Mouse (Mus musculus) small intestine, adult 2 months (tissue): ENCODE results near the gene C2cd2l. TPM values are rescaled to one million over a fixed set of nuclear protein-coding genes. Genes with fewer than 3 reads are reported as not detected.

Experiments used
- H3K27ac ChIP-seq: fragments of 200-500 bp; 2 replicates; pipeline ENCODE4 v1.5.1; 2012; ENCODE audit warnings: low read depth, low read length, control low read depth, inconsistent platforms; ENCODE audit not compliant: insufficient read depth
- H3K27me3 ChIP-seq: fragments of 200-500 bp; 2 replicates; pipeline ENCODE4 v1.6.1; 2012; ENCODE audit warnings: mild to moderate bottlenecking, moderate library complexity, low read length, inconsistent platforms; ENCODE audit not compliant: control insufficient read depth, insufficient read depth
- H3K36me3 ChIP-seq: fragments of 200-500 bp; 2 replicates; pipeline ENCODE4 v1.6.1; 2012; ENCODE audit warnings: mild to moderate bottlenecking, low read length, control low read depth, inconsistent platforms; ENCODE audit not compliant: control insufficient read depth, insufficient read depth
- H3K4me1 ChIP-seq: fragments of 200-500 bp; 2 replicates; pipeline ENCODE4 v1.6.1; 2012; ENCODE audit warnings: low read length, inconsistent platforms, mixed read lengths; ENCODE audit not compliant: control insufficient read depth, insufficient read depth, insufficient read length
- H3K4me3 ChIP-seq: fragments of 200-500 bp; 2 replicates; pipeline ENCODE4 v1.5.1; 2012; ENCODE audit warnings: low read depth, mild to moderate bottlenecking, control low read depth, inconsistent platforms, low read length, moderate library complexity
- CTCF ChIP-seq: fragments of 200-500 bp; IDR thresholded peaks from 2 replicates; pipeline ENCODE4 v1.5.1; 2012; ENCODE audit warnings: low read depth, mild to moderate bottlenecking, control low read depth, inconsistent platforms, low read length, moderate library complexity, mixed read lengths; ENCODE audit not compliant: insufficient replicate concordance, insufficient read length; ENCODE audit errors: extremely low read depth
- POLR2A ChIP-seq: fragments of 200-500 bp; IDR thresholded peaks from 2 replicates; pipeline ENCODE4 v1.6.1; 2012; ENCODE audit warnings: low read depth, mild to moderate bottlenecking, control low read depth, inconsistent platforms, low read length, moderate library complexity
- WGBS: fragments of 180-500 bp; shearing (Covaris S2); methylation state at CpG from one replicate; pipeline ENCODE4 v1.1.7; 2018; 5-methylcytosine and 5-hydroxymethylcytosine counted together
- polyA plus RNA-seq: library from polyadenylated mRNA; depleted of rRNA; stranded (reverse); fragments of >200 nt; gene quantifications from 2 replicates; pipeline ENCODE4 v1.2.3, GENCODE M21; 2012

C2cd2l gene
- polyA plus RNA-seq, 1 experiment = 257 TPM

- 4% methylated on average over 5 of the region's 5 CpGs for WGBS
- Histone ChIP-seq H3K27me3 (no peaks in the 10 kb centered on the region), H3K36me3 (peaks cover 26% of the 10 kb centered on the region), H3K4me1 (peaks cover 2% of the 10 kb centered on the region; the same call in 1 of the 2 replicates), H3K4me3 (peak overlapping the region; percentile 75), H3K27ac (no peak overlapping the region)
- TF ChIP-seq CTCF = no peak
- TF ChIP-seq POLR2A = no peak
These were observed 16.0 kb upstream of the C2cd2l start for GRCm38 (mm10) chr9:44336093-44336406.

DNA sequence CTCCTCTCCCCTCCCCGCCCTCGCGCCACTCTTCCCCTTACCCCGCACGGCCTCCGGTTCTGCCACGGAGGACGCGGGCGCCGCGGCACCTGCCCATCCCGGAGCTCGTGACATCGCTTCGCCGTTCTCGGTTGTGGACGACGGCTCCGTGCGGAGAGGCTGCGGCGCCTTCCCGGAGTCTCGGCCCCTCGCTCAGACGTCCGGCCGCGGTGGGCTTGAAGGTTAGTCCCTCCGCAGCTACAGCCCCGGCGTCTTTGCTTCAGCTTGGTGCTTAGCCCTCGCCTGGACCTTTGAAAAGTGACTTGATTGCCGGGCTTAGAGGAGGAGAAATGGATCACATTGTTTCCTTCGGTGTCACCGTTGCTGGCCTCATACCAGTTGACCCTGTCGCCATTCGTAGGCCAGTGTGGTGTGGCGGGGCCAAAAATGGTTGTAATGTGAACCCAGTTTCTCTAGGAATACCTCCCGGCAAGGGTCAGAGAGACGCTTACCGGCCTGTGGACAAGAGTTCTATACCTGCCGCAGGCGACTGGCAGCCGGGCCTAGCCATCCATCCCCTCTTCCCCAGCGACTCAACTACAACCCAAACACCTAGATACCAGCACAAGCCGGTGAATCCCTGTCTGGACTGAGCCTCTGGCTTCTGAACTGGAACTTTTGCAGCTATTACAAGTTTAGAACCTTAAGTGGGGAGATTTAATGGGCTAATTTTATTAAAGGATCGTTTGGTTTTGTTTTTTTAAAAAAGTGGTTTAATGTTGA, 15.4 kb upstream of the C2cd2l start:
- Histone ChIP-seq H3K36me3 (peaks cover 26% of the 10 kb centered on the region), H3K27ac (peak overlapping the region; percentile 74), H3K27me3 (no peaks in the 10 kb centered on the region), H3K4me3 (peak overlapping the region; percentile 75), H3K4me1 (peaks cover 2% of the 10 kb centered on the region; the same call in 1 of the 2 replicates)
- TF ChIP-seq CTCF (no peak), POLR2A (no peak; the same call in 1 of the 2 replicates)
- under 1% methylated on average over 50 of the region's 50 CpGs for WGBS

DNA sequence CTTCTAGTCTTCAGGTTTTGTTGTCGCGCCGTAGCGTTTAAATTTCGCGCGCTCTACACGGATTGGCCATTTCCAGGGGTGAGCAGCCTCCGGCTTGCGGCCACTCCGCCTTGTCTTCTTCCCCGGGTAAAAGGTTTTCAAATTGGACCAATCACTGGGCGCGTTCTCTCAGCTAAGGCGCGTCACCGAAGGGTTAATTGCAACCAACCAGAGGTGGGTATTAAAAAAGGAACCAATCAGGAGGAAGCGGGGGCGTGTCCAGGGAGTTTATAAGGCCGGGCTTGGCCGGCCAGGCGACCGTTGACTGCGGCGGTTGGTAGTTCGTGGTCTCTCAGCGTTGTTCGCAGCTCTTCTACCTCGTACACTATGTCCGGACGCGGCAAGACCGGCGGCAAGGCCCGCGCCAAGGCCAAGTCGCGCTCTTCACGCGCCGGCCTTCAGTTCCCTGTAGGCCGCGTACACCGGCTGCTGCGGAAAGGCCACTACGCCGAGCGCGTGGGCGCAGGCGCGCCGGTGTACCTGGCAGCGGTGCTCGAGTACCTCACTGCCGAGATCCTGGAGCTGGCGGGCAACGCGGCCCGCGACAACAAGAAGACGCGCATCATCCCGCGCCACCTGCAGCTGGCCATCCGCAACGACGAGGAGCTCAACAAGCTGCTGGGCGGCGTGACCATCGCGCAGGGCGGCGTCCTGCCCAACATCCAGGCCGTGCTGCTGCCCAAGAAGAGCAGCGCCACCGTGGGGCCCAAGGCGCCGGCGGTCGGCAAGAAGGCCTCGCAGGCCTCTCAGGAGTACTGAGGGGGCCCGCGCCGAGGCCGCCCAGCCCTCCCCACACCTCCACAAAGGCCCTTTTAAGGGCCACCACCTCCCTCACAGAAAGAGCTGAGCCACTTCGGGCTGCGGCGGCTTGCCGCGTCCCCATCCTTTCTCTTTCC, 14.6 kb upstream of the C2cd2l start, which contains the start of gene H2afx:
Gene H2afx (plus strand): TSS at position 299 of the 935 bp plus-strand sequence.
- peak within 1 kb of the TSS; percentile 75 for H3K4me3 ChIP-seq
- peaks cover 2% of the 10 kb centered on the region; the same call in 1 of the 2 replicates for H3K4me1 ChIP-seq
- under 1% methylated on average over 91 of the region's 91 CpGs for WGBS
- H3K36me3 ChIP-seq = peaks cover 25% of the 10 kb centered on the region
- no peaks in the 10 kb centered on the region for H3K27me3 ChIP-seq
- TF ChIP-seq POLR2A (peak; percentile 100), CTCF (peak; percentile 36; the same call in 1 of the 2 replicates)
- peak within 1 kb of the TSS; percentile 74 for H3K27ac ChIP-seq

DNA sequence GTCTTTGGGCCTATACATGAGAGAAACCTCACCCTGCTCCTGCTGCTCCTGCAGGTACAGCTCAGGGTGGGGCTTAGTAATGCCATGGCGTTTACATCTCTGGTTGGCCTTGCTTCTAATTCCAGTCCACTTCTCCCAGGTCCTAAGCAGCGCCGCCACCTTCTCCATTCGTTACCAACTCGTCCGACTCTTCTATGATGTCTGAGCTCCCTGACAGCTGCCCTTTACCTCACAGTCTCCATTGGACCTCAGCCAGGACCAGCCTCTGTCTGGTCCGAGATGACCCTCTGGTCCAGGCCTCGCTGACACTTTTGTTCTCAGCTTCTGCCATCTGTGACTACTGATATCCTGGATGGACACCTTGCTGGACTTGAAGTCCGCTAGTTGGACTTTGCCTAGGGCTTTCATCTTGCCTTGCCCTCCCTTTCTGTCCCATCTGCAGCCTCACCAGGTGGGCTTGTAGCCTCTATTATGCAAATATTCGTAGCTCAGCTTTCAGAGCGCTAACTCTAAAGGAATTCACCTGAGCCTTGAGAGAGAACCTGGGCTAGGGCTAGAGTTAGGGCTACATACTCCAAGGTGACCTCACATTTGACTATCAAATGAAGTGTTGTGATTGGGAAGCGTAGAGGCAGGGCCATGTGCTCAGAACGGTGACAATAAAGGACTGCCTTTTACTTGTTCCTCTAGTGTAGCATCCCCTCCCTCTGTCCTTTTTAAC, 13.0 kb upstream of the C2cd2l start:
- no peak overlapping the region for H3K4me3 ChIP-seq
- H3K4me1 ChIP-seq = peaks cover 2% of the 10 kb centered on the region
- H3K27me3 ChIP-seq = no peaks in the 10 kb centered on the region
- TF ChIP-seq CTCF (no peak), POLR2A (no peak)
- peaks cover 25% of the 10 kb centered on the region for H3K36me3 ChIP-seq
- WGBS = 94% methylated on average over 13 of the region's 13 CpGs
- no peak overlapping the region for H3K27ac ChIP-seq

DNA sequence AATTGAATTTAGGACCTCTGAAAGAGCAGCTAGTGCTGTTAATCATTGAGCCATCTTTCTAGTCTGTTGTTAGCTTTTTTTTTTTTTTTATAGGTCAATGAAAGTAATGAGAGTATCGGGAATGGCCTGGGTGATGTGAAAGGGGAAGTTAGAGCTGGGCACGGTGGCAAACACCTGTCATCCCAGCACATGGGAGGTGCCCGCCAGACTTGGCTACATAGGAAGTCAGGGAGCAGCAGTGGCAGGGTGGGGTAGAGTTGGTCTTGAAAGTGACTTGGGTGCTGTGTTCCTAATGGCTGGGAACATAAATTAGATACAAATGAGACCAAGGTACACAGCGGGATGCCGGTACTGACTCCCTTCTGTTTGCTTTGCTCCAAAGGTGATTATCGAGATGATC, 10.7 kb upstream of the C2cd2l start:
- peaks cover 22% of the 10 kb centered on the region for H3K36me3 ChIP-seq
- no peak overlapping the region for H3K27ac ChIP-seq
- WGBS = 32% methylated on average over 6 of the region's 6 CpGs
- H3K27me3 ChIP-seq = no peaks in the 10 kb centered on the region
- H3K4me1 ChIP-seq = peaks cover 5% of the 10 kb centered on the region; the same call in 1 of the 2 replicates
- TF ChIP-seq CTCF (no peak), POLR2A (no peak)
- no peak overlapping the region for H3K4me3 ChIP-seq

- H3K4me3 ChIP-seq = peak overlapping the region; percentile 95
- no peak for TF ChIP-seq POLR2A
- no peak for TF ChIP-seq CTCF
- no peak overlapping the region for H3K27ac ChIP-seq
These were observed 7.8 kb upstream of the C2cd2l start for GRCm38 (mm10) chr9:44327926-44328325.

More at GRCm38 (mm10) chr9:44327926-44328325, 7.8 kb upstream of the C2cd2l start:
- Histone ChIP-seq H3K4me1 (peaks cover 5% of the 10 kb centered on the region; the same call in 1 of the 2 replicates), H3K36me3 (peaks cover 17% of the 10 kb centered on the region), H3K27me3 (no peaks in the 10 kb centered on the region)
- 85% methylated on average over 5 of the region's 5 CpGs for WGBS
